Mouse (Mus musculus) ES-E14 (cell line): ENCODE measurements at regions not wholly inside any gene's neighbourhood (a gene's known extent, or its start where the extent isn't known, plus 50 kb on each side); places are given as distances from the start of the nearest gene placed in this dataset.

Experiments used
- DNase-seq: peaks from one replicate; pipeline ENCODE4 v3.0.0-alpha.2; 2013; ENCODE audit warnings: low read depth, low spot score
- H3K27ac ChIP-seq: 2 replicates; pipeline ENCODE4 v1.5.1; 2012; ENCODE audit warnings: low read depth, mild to moderate bottlenecking, low read length, moderate library complexity, mixed read lengths; ENCODE audit not compliant: poor library complexity, insufficient read depth, severe bottlenecking
- H3K36me3 ChIP-seq: 2 replicates; pipeline ENCODE4 v1.6.1; 2012; ENCODE audit warnings: mild to moderate bottlenecking, low read length, moderate library complexity, mixed read lengths; ENCODE audit not compliant: control insufficient read depth, poor library complexity, insufficient read depth, severe bottlenecking
- H3K4me1 ChIP-seq, 2 experiments: fragments of 150-350 bp in 1 of 2; sonication (generic) in 1 of 2; 2 replicates each; pipeline ENCODE4 v1.6.1; 2012; ENCODE audit warnings: low read length in 2 of 2, mild to moderate bottlenecking in 1 of 2, mixed read lengths in 1 of 2; ENCODE audit not compliant: control insufficient read depth in 2 of 2, insufficient read depth in 2 of 2, poor library complexity in 1 of 2
- H3K4me3 ChIP-seq, 2 experiments: fragments of 150-350 bp in 1 of 2; sonication (generic) in 1 of 2; 2 replicates each; pipeline ENCODE4 v1.5.1; 2012; ENCODE audit warnings: low read length in 2 of 2, low read depth in 1 of 2, mild to moderate bottlenecking in 1 of 2, mixed read lengths in 1 of 2; ENCODE audit not compliant: insufficient read depth in 1 of 2, poor library complexity in 1 of 2, severe bottlenecking in 1 of 2
- H3K9ac ChIP-seq: 2 replicates; pipeline ENCODE4 v1.6.1; 2012; ENCODE audit warnings: low read depth, mild to moderate bottlenecking, low read length, mixed read lengths; ENCODE audit not compliant: poor library complexity, insufficient read depth, severe bottlenecking
- H3K9me3 ChIP-seq: fragments of 150-350 bp; sonication (generic); 2 replicates; pipeline ENCODE4 v1.6.1; 2012; ENCODE audit warnings: low read depth, mild to moderate bottlenecking, low read length; ENCODE audit not compliant: control insufficient read depth, insufficient read depth
- CHD2 ChIP-seq: IDR thresholded peaks from 2 replicates; pipeline ENCODE4 v1.6.1; 2014; ENCODE audit warnings: mild to moderate bottlenecking, low read depth, low read length, inconsistent platforms
- HCFC1 ChIP-seq: IDR thresholded peaks from 2 replicates; pipeline ENCODE4 v1.6.1; 2012; ENCODE audit warnings: low read length, inconsistent platforms, borderline replicate concordance; ENCODE audit not compliant: insufficient read depth
- MAFK ChIP-seq: IDR thresholded peaks from 2 replicates; pipeline ENCODE4 v1.6.1; 2014; ENCODE audit warnings: mild to moderate bottlenecking, low read depth, low read length, inconsistent platforms; ENCODE audit not compliant: insufficient read depth
- ZC3H11A ChIP-seq: IDR thresholded peaks from 2 replicates; pipeline ENCODE4 v1.6.1; 2012; ENCODE audit warnings: low read depth, mild to moderate bottlenecking, inconsistent platforms, low read length, borderline replicate concordance
- ZNF384 ChIP-seq: IDR thresholded peaks from 2 replicates; pipeline ENCODE4 v1.6.1; 2012; ENCODE audit warnings: low read depth, low read length, inconsistent platforms
- in situ Hi-C, 2 experiments: fragments of 600-800 bp; cut with MboI; formaldehyde crosslinking; loops; one replicate each; pipeline ENCODE4 v1.15.1; 2025; ENCODE audit warnings: low sequenced_read_pairs in 2 of 2, inconsistent platforms in 1 of 2; ENCODE audit not compliant: unreplicated experiment in 2 of 2

DNA sequence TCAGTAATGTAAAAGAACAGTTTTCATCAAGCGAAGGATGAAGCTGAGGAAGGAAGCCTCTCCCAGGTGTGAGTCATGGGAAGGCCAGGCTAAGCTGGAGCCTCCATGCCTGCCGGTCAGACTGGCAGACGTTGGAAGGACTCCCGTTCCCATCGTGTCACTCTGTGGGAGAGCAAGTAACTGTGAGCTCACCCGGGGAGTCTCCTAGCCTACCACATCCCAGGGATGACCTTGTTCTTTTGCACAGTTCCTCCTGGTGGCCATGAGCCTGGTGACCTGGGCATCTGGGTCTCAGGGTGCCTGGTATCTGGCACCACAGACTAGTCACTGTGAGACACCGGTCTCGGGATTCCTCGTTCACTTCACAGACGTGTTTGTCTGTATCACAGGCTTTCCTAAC lies 63.9 kb downstream of the Lsm3 start:
- H3K9me3 ChIP-seq: no peaks in the 10 kb centered on the region
- DNase-seq: no peak
- in situ Hi-C loops: loop anchor here in 1 of 2 experiments (10.0 kb wide), 1 partner anchor 165 kb away; no protein-coding TSS in a partner anchor

DNA sequence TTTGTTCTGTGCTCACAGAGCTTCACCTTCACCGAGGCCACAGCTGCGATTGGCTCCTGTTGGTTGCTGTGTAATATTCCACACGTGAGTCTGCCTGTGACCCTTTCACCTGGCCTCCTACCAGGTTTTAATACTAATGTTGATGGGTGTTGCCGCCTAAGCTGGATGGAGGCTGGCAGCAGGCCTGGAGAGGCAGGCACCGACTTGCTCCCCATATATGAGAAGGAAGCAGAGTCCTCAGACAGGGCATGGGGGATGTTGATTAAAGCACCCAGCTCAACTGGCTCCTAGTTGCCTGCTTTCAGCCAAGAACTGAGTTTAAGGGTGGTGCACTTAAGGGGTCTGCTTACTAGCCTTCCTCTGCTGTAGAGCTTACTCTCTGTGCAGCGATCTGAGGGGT lies 64.9 kb downstream of the Lsm3 start:
- H3K4me3 ChIP-seq: no peak overlapping the region
- in situ Hi-C loops: no loop called here
- no peaks in the 10 kb centered on the region for H3K36me3 ChIP-seq
- TF ChIP-seq ZNF384: no peak
- no peak overlapping the region for H3K9ac ChIP-seq
- no peak overlapping the region for H3K27ac ChIP-seq
- H3K9me3 ChIP-seq: no peaks in the 10 kb centered on the region
- H3K4me1 ChIP-seq: peaks cover 0 to 3% of the 10 kb centered on the region in 2 experiments; a peak in 1 of 4 replicates
- DNase-seq: no peak

More for the DNA sequence above, 63.9 kb downstream of the Lsm3 start:
- H3K4me3 ChIP-seq: no peak overlapping the region
- H3K36me3 ChIP-seq: no peaks in the 10 kb centered on the region
- H3K27ac ChIP-seq: no peak overlapping the region
- TF ChIP-seq CHD2: no peak
- TF ChIP-seq MAFK: no peak
- no peak for TF ChIP-seq ZNF384
- TF ChIP-seq HCFC1: no peak
- TF ChIP-seq ZC3H11A: no peak
- H3K4me1 ChIP-seq: peaks cover 0 to 3% of the 10 kb centered on the region in 2 experiments; a peak in 1 of 4 replicates
- no peak overlapping the region for H3K9ac ChIP-seq

DNA sequence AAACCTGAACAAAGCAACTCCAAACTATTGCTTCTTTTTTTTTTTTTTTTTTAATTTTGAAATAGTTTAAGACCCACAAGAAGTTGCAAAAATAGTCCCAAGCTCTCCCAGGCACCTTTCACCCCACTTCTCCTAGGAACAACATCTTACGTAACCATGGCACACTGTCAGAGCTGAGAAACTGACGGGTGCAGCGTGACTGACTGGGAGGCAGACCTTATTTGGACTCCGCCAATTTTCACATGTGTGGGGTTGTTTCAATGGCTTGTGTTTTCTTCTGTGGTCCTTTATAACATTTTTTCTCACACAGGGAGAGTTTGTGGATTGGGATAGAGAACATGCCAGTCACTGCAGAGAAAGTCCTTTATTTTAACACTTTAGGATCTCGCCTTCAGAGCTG lies 66.6 kb downstream of the Lsm3 start:
- Histone ChIP-seq H3K9ac (no peak overlapping the region), H3K9me3 (no peaks in the 10 kb centered on the region), H3K4me1 (peaks cover 0 to 3% of the 10 kb centered on the region in 2 experiments; a peak in 1 of 4 replicates), H3K4me3 (no peak overlapping the region), H3K36me3 (no peaks in the 10 kb centered on the region), H3K27ac (no peak overlapping the region)
- in situ Hi-C loops: no loop called here
- DNase-seq: no peak
- TF ChIP-seq ZC3H11A: no peak
- TF ChIP-seq CHD2: no peak
- TF ChIP-seq ZNF384: no peak
- TF ChIP-seq MAFK: no peak
- TF ChIP-seq HCFC1: no peak

DNA sequence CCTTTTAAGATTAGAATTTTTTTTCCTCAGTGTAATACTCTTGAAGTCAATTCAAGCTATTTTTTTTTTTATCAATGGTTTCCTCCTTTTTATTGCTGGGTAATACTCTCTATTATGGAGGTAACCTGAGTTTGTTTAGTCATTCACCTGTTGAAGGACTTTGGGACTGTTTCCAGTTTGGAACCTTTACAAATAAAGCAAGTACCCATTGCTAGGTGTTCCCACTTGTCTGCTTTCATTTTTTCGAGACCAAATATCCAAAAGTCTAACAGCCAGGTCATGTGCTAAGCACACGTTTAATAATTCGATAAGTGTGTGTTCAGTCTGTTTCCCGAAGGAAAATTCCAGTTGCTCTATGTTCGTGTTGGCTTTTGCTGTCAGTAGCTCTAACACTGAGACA lies 67.6 kb downstream of the Lsm3 start:
- no peak for TF ChIP-seq ZC3H11A
- no peak for TF ChIP-seq HCFC1
- TF ChIP-seq CHD2: no peak
- TF ChIP-seq MAFK: no peak
- TF ChIP-seq ZNF384: no peak

DNA sequence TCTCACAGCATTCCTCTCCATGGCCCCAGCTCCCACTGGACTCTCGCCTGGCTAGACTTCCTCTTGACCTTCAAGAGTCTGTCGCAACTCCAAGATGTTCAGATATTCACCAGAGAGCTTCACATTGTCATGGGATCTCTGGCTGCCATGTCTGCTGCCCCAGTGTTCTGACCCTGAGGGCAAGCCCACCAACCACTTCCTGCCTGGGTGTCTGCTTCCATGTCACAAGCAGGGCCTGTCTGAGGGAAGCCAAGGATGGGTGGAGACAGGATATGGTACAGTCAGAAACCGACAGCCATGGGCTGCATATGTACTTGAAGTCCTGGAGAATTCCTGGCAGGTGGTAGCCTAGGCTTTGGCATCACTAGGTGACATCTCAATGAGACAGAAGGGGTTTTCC lies 69.8 kb downstream of the Lsm3 start:
- Histone ChIP-seq H3K9me3 (no peaks in the 10 kb centered on the region), H3K4me3 (no peak overlapping the region), H3K9ac (no peak overlapping the region), H3K4me1 (peaks cover 0 to 4% of the 10 kb centered on the region in 2 experiments; a peak in 1 of 4 replicates), H3K36me3 (no peaks in the 10 kb centered on the region), H3K27ac (no peak overlapping the region)
- TF ChIP-seq MAFK (no peak), ZNF384 (no peak), CHD2 (no peak), HCFC1 (no peak), ZC3H11A (no peak)
- in situ Hi-C loops: no loop called here
- no peak for DNase-seq

More for the DNA sequence above, 67.6 kb downstream of the Lsm3 start:
- Histone ChIP-seq H3K4me3 (no peak overlapping the region), H3K9me3 (no peaks in the 10 kb centered on the region), H3K27ac (no peak overlapping the region), H3K9ac (no peak overlapping the region), H3K4me1 (peaks cover 0 to 3% of the 10 kb centered on the region in 2 experiments; a peak in 1 of 4 replicates), H3K36me3 (no peaks in the 10 kb centered on the region)
- DNase-seq: no peak
- in situ Hi-C loops: no loop called here
